Mouse (Mus musculus) left cerebral cortex, postnatal 14 days (tissue): Measurements from ENCODE around the gene Bcr. TPM values are rescaled to one million over a fixed set of nuclear protein-coding genes. Genes with fewer than 3 reads are reported as not detected.

Experiments used
- DNase-seq, 2 experiments: peaks; one replicate each; pipeline ENCODE4 v3.0.0; 2021 to 2022; ENCODE audit warnings: low spot score in 2 of 2, mixed read lengths in 1 of 2
- intact Hi-C: fragments of 180-260 bp; cut with DNase I; formaldehyde crosslinking; loops from one replicate; pipeline ENCODE4 v1.15.1; 2025
- total RNA-seq, 2 experiments: library from RNA; stranded (reverse); gene quantifications; 2 replicates each; pipeline ENCODE4 v1.2.3; 2021

The Bcr gene
- total RNA-seq, 2 experiments from 2014 or later = 82.9 to 84.1 TPM

- no peak for DNase-seq
- intact Hi-C loops = no loop called here
Measured at GRCm38 (mm10) chr10:75078174-75079128, 18.1 kb downstream of the Bcr start.

- no peak for DNase-seq
Measured at GRCm38 (mm10) chr10:75085330-75085729, 24.9 kb downstream of the Bcr start.

GRCm38 (mm10) chr10:75088471-75088870 lies 28.1 kb downstream of the Bcr start:
- DNase-seq = no peak
- intact Hi-C loops = no loop called here

More at GRCm38 (mm10) chr10:75085330-75085729, 24.9 kb downstream of the Bcr start:
- intact Hi-C loops = no loop called here

- no peak for DNase-seq
- intact Hi-C loops = no loop called here
Measured at GRCm38 (mm10) chr10:75091478-75092152, 31.2 kb downstream of the Bcr start.

- intact Hi-C loops = no loop called here
- DNase-seq = no peak
Measured at GRCm38 (mm10) chr10:75093252-75093987, 33.0 kb downstream of the Bcr start.

GRCm38 (mm10) chr10:75094338-75094737 lies 33.9 kb downstream of the Bcr start:
- intact Hi-C loops = no loop called here
- DNase-seq = no peak

GRCm38 (mm10) chr10:75095216-75095615 lies 34.8 kb downstream of the Bcr start:
- DNase-seq = no peak
- intact Hi-C loops = no loop called here

- intact Hi-C loops = no loop called here
- DNase-seq = no peak
Measured at GRCm38 (mm10) chr10:75098446-75099183, 38.2 kb downstream of the Bcr start.

GRCm38 (mm10) chr10:75100298-75100697 lies 39.9 kb downstream of the Bcr start:
- intact Hi-C loops = no loop called here
- peak; percentile 54 to 70 for DNase-seq

GRCm38 (mm10) chr10:75103502-75103901 lies 43.1 kb downstream of the Bcr start:
- intact Hi-C loops = no loop called here
- DNase-seq = no peak

- intact Hi-C loops = no loop called here
- peak in 1 of 2 experiments; percentile 80 for DNase-seq
Measured at GRCm38 (mm10) chr10:75104191-75105098, 44.1 kb downstream of the Bcr start.

GRCm38 (mm10) chr10:75105099-75105461 lies 44.7 kb downstream of the Bcr start:
- intact Hi-C loops = no loop called here
- DNase-seq = no peak

- intact Hi-C loops = no loop called here
Measured at GRCm38 (mm10) chr10:75105687-75106086, 45.3 kb downstream of the Bcr start.

GRCm38 (mm10) chr10:75106940-75107381 lies 46.6 kb downstream of the Bcr start:
- intact Hi-C loops = no loop called here

More at GRCm38 (mm10) chr10:75105687-75106086, 45.3 kb downstream of the Bcr start:
- DNase-seq = no peak

GRCm38 (mm10) chr10:75108092-75108491 lies 47.7 kb downstream of the Bcr start:
- DNase-seq = no peak
- intact Hi-C loops = no loop called here

More at GRCm38 (mm10) chr10:75106940-75107381, 46.6 kb downstream of the Bcr start:
- no peak for DNase-seq

GRCm38 (mm10) chr10:75111446-75112201 lies 51.2 kb downstream of the Bcr start:
- no peak for DNase-seq
- intact Hi-C loops = loop anchor here (5.0 kb wide), 1 partner anchor 49 kb away; the partner anchor contains the start of gene Bcr

- peak in 1 of 2 experiments; percentile 52 for DNase-seq
- intact Hi-C loops = loop anchor here (5.0 kb wide), 1 partner anchor 50 kb away; the partner anchor contains the start of gene Bcr
Measured at GRCm38 (mm10) chr10:75112405-75112804, 52.0 kb downstream of the Bcr start.
